Mouse (Mus musculus) yolk sac, embryonic 10.5 days (tissue): ENCODE results near the gene Rd3l.

Experiments used
- DNase-seq: peaks from one replicate; pipeline ENCODE4 v3.0.0-alpha.2; 2017; ENCODE audit warnings: low spot score

Rd3l gene

DNA sequence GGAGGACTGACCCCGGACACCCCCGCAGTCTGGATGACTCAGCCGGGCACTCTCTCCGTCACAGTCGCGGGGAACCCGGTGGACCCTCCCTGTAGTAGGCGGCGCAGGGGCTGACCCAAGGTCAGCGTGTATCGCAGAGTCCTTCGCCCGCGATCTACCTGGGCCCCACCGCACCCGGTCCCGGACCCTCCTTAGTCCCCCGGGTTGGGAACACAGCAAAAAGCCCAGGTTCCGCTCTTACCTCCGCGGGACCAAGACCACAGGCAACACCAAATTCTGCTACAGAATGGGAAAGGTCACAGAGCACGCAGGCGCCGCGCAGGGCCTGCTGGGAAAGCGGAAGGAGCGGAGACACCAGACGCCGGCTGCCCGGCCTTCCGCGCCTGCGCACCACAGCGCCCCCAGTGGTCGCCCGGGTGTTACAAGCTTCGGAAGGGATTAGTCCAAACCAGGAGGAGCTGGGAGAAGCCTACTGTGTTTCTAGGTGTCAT lies 14.4 kb downstream of the Rd3l start, which contains the start of gene Atp5mpl:
Gene Atp5mpl, minus strand, starts transcription at position 295 of the 491 bp plus-strand sequence.
- peak; percentile 96 for DNase-seq

GRCm38 (mm10) chr12:111963339-111963738 lies 17.8 kb downstream of the Rd3l start:
- no peak for DNase-seq

DNA sequence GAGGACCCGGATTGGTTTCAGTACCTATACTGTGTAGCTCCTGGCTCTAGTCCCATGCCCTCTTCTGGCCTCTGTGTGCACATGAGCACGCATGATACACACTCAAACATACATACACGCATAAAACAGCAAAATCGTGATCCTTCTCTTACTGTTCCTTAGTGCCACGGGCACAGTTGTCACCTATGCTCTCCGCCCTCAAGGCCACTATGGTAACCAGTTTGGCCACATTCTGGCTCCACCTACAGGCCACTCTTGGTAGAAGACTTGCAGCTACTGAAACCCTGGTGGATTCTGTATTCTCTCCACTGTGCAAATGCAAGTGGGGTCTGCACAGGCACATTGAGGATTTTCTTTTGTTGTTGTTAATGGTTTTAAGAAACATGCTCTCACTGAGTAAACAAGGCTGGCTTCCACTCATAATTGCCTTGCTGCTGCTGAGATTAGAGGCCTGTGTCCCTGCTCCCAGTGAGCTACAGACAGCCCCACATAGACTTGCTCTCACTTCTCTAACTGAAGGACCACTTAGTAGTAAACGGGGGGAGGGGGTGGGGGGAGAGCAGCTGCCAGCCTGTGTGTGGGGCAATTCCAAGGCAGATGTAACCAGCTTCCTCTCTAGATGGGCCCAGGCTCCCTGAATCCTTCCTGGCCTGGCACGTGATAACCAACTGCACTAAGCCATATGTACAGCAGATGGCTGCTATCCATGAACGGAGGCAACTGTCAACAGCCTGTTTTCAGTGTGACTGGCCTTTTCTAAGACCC lies 22.8 kb downstream of the Rd3l start:
- DNase-seq = peak; percentile 39

DNA sequence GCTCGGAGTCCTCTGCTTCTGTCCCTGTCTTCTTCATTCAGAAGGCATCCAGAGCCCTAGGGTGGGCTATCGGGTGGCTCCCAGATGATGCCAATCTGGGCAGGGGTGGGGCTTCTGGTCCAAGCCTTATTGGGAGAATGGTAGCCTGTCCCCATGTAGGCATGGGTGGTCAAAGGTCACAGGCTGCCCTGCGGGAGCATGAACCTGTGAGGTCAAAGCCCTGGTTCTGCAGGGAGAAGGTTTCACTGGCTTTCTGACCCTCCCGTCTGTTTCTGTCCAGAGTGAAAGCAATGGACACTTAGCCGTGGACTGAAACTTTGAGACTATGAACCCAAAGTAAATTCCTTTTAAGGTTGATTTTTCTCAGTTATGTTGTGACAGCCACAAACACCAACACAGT lies 24.9 kb downstream of the Rd3l start:
- DNase-seq = no peak

GRCm38 (mm10) chr12:111951701-111952100 lies 29.4 kb downstream of the Rd3l start:
- no peak for DNase-seq

DNA sequence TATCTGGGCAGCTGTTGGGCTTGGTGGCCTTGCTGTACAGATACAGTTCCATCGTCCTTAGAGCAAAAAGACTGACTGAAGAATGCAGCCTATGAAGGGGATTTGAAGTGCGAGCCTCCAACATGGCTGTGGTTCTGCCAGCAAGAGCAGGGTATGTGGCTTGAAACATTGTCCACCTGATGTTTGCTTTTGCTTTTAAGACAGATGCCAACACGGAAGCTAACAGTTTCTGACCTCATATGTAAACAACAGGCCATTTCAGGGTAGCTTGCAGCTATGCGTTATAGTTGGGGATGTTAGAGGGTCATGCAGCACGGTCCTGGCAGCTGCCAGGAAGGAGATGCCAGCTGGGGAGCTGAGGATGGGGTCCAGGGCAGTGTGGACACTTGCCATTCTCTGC lies 30.6 kb downstream of the Rd3l start:
- DNase-seq = no peak

DNA sequence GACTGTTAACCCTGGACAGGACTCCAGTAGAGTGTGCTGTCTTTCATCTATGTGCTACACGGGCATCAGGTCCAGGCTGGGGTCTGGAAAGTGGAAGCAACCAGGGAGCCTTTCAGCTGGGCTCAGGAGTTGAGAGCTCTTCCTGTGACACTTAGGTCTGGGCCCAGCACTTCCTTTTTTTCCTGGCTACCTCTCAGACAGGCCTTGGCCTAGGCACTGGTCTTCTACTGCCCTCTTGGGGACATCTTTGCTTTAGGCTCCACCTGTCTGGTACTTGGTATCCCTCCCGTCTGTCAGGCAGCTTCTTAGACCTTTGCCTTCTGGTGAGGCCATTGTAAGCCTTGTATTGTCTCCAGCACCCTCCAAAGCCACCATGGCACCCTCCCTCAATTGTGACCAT lies 34.4 kb downstream of the Rd3l start:
- DNase-seq = peak; percentile 74

GRCm38 (mm10) chr12:111945765-111946655 lies 35.1 kb downstream of the Rd3l start:
- DNase-seq = peak; percentile 22

GRCm38 (mm10) chr12:111945115-111945514 lies 36.0 kb downstream of the Rd3l start:
- DNase-seq = peak; percentile 82

DNA sequence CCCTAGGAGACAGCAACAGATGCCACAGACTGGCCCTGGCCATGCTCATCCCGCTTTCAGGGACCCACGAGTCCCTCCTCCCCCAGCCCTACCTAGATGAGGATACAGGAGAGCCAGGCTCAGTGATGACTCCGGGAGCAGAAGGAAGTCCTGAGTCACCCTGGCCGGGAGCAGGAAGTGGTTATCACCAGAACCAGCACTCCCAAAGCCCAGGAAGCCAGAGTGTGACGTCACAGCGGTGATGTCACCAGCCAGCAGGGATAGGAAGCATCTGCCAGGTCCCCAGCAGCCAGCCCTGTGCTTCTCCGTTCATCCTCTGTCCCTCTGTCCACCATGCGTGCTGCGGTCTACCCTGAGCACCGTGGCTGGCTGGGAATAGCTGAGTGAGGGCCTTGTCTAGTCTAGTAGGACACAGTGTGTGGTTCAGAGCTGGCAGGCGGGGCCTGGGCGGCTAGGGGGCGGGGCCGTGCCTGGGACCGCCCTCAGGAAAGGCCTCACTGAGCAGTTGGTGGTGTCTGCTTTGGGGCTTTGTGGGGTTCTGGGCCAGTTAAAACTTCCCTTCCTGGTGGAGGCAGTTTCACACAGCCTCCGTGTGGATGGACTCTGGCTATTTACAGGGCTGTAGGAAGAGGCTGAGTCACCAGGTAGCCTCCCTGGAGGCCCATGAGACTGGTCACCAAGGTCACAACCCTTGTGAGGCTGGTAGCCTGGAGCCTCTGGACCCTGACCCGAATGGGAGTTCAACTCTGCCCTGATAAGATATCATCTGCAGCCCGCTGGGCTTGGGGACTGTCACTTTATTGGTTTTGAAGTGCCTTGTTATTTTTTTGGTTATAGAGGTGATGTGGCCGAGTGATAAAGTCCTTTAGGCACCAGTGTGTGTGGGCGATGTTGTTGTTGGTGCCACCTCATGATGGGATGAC lies 36.8 kb downstream of the Rd3l start:
- peak; percentile 89 for DNase-seq

DNA sequence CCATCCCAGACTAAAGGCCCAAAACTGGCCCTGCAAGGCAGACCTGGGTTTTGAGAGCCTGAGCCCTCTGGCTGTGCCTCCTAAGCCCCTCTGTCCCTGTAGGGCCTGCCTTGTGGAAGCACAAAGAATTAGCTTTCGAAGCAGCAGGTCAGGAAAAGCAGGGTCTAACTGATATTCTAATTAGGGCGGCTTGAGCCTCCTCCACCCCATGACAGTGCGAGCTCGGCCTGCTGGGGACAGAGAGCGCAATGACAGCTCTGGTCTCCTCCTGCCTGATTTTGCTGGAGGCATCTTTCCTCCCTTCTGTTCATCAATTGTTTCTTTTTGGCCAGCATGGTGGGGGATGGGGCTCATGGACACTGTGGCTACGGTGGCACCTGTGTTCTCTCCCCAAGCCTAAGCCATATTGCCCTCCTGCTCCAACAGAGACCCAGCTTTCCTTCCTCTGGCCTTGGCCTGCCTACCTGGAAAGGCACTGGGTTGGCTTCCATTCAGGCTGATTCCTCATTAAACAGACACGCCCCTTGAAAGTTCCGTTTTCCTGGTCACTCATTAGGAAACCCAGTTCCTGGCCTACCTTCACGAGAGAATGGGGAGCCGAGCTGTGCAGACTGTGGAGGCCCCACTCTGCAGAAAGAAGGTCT lies 37.6 kb downstream of the Rd3l start:
- peak; percentile 65 for DNase-seq

GRCm38 (mm10) chr12:111938623-111939177 lies 42.4 kb downstream of the Rd3l start:
- peak; percentile 64 for DNase-seq

GRCm38 (mm10) chr12:111936706-111937550 lies 44.2 kb downstream of the Rd3l start:
- peak; percentile 83 for DNase-seq

DNA sequence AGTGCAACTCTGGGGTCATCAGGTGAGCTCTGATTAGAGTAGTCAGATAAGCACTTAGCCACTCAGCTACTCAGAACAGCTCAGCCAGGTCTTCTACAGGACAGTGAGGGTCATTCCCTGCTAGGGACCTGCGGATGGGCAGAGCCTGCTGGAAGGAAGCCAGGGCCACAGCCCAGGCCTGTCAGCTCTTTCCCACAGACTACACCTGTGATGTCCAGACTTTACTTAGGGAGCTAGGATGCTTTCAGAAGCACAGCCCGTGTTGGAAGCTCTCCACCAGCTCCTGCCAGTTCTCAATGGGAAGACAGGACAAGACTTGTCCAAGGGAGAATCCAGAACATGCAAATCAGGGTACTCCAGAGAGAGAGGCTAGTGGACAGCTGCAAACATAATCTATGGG lies 47.1 kb downstream of the Rd3l start:
- DNase-seq = no peak

- peak; percentile 23 for DNase-seq
Measured at GRCm38 (mm10) chr12:111933032-111933704, 47.9 kb downstream of the Rd3l start.

DNA sequence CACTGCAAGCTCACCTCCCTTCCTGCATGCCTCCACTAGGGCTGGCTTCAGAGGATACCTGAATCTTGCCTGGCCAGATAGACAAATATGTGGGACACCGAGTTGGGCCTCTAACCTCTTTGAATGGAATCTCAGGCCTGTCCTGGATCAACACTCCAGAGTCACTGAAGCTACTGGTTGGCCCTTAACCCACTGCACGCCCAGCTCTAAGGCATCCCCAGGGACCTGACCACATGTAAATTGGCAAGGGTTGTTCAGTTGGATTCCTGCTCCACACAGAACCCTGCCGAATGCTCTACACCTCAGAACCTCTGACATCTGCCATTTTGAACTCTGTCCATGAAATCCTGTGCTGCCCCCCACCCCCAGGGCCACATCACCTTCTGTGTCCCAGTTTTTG lies 48.6 kb downstream of the Rd3l start:
- no peak for DNase-seq

DNA sequence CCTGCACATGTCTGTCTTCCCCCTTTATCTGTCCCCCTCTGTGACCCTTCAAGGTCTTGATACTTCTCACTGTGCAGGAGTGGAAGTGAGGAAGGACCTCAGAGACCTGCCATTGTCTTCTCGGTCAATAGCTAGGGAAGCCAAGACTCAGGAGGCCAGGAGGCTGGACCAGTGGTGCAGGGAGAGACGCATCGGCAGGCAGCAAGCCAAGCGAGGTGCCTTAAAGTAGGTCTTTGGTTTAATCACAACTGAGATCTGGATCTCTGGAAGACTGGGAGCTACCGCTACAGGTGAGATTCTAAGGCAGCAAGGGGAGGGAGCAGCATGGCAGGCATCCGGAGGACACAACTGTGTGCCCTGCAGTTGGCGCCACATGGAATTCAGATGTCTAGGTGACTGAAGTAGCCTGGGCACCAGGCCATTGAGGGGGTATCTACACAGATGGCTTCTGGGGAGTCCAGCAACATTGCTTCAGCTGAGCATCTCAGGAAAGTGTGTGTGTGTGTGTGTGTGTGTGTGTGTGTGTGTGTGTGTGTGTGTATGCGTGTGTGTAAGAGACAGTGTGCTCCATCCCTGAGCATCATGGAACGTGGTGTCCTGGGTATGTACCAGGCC lies 49.6 kb downstream of the Rd3l start:
- no peak for DNase-seq
